Mouse (Mus musculus) cerebellum, adult 2 months (tissue): ENCODE measurements around the gene Lmntd1. TPM values are rescaled to one million over a fixed set of nuclear protein-coding genes. Genes with fewer than 3 reads are reported as not detected.
A peak's percentile ranks its signal among the peaks of the same experiment; 100 is the strongest.

Experiments
- DNase-seq, 2 experiments: peaks; one replicate each; pipeline ENCODE4 v3.0.0; 2021
- H3K27ac ChIP-seq: fragments of 200-500 bp; 2 replicates; pipeline ENCODE4 v1.5.1; 2012; ENCODE audit warnings: low read length, control low read depth, inconsistent platforms; ENCODE audit not compliant: insufficient read depth
- H3K27me3 ChIP-seq: fragments of 200-500 bp; 2 replicates; pipeline ENCODE4 v1.6.1; 2012; ENCODE audit warnings: inconsistent platforms, mild to moderate bottlenecking, low read length, moderate library complexity; ENCODE audit not compliant: control insufficient read depth, insufficient read depth
- H3K4me1 ChIP-seq: fragments of 200-500 bp; 2 replicates; pipeline ENCODE4 v1.6.1; 2011; ENCODE audit warnings: low read length; ENCODE audit not compliant: control insufficient read depth, insufficient read depth
- H3K4me3 ChIP-seq: fragments of 200-500 bp; replicated peaks from 2 replicates; pipeline ENCODE3; 2011; ENCODE audit warnings: mild to moderate bottlenecking, low read depth, low read length, control low read depth; ENCODE audit not compliant: insufficient read depth
- CTCF ChIP-seq: fragments of 200-500 bp; IDR thresholded peaks from 2 replicates; pipeline ENCODE4 v1.5.1; 2011; ENCODE audit warnings: low read depth, mild to moderate bottlenecking, control low read depth, low read length, moderate library complexity, borderline replicate concordance; ENCODE audit not compliant: insufficient read depth
- POLR2A ChIP-seq: fragments of 200-500 bp; IDR thresholded peaks from 2 replicates; pipeline ENCODE4 v1.6.1; 2011; ENCODE audit warnings: low read length, control low read depth, borderline replicate concordance; ENCODE audit not compliant: insufficient read depth
- WGBS: fragments of 180-500 bp; shearing (Covaris S2); methylation state at CpG from one replicate; pipeline ENCODE4 v1.1.7; 2018; 5-methylcytosine and 5-hydroxymethylcytosine counted together
- polyA plus RNA-seq: library from polyadenylated mRNA; depleted of rRNA; stranded (reverse); fragments of >200 nt; gene quantifications from 2 replicates; pipeline ENCODE4 v1.2.3, GENCODE M21; 2012

Lmntd1 gene
- polyA plus RNA-seq, 1 experiment: 0.70 TPM

- Histone ChIP-seq H3K27ac (no peak overlapping the region), H3K27me3 (no peaks in the 10 kb centered on the region), H3K4me3 (no peak overlapping the region), H3K4me1 (peaks cover 10% of the 10 kb centered on the region)
- no peak for DNase-seq
- WGBS: 65% methylated on average over 21 of the region's 21 CpGs
- TF ChIP-seq POLR2A (no peak), CTCF (no peak)
Measured at GRCm38 (mm10) chr6:145585052-145585973, 28.8 kb downstream of the Lmntd1 start.

- Histone ChIP-seq H3K4me3 (no peak overlapping the region), H3K27ac (no peak overlapping the region), H3K4me1 (peaks cover 14% of the 10 kb centered on the region), H3K27me3 (no peaks in the 10 kb centered on the region)
- WGBS: 38% methylated on average over 10 of the region's 10 CpGs
- TF ChIP-seq CTCF (no peak), POLR2A (no peak)
- DNase-seq: no peak
Measured at GRCm38 (mm10) chr6:145581366-145582170, 32.6 kb downstream of the Lmntd1 start.

DNA sequence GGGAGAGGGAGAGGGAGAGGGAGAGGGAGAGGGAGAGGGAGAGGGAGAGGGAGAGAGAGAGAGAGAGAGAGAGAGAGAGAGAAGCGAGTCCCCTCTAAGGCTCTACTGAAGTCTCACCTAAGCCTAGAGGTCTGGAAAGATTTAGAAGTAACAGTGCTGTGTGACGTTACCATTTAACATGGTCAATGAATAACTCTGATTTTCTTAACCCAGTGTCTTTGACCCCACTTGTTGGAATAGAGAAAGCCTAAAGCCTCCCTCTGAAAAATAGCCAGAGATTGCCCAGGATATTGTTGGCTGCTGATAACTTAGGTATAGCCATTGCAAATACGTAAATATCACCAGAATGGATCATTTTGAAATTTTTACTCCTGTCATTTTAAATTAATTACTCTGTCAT lies 34.4 kb downstream of the Lmntd1 start:
- no peak overlapping the region for H3K4me3 ChIP-seq
- peaks cover 14% of the 10 kb centered on the region for H3K4me1 ChIP-seq
- no peak overlapping the region for H3K27ac ChIP-seq
- no peak for DNase-seq
- TF ChIP-seq CTCF (no peak), POLR2A (no peak)
- WGBS: over 99% methylated on average over 3 of the region's 3 CpGs
- no peaks in the 10 kb centered on the region for H3K27me3 ChIP-seq

- 58% methylated on average over 10 of the region's 10 CpGs for WGBS
Measured at GRCm38 (mm10) chr6:145578457-145579185, 35.5 kb downstream of the Lmntd1 start.

DNA sequence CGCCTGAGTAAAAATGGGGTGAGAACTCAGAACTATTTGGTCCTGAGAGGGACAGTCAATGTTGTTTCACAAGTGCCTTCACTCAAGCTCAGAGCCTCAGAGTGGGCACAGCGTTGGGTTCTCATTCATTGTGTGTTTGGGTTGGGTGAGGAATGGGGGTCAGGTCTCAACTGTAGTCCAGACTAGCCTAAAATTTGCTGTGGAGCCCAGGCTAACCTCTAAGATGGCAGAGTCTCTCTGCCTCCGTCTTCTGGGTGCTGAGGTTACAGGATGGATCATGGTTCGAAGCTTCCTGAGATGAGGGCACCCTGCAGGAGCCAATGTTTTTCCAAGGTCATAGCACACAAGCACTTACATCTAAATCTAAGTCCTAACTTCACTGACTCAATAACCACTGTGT lies 37.4 kb downstream of the Lmntd1 start:
- no peak for TF ChIP-seq CTCF
- TF ChIP-seq POLR2A: no peak
- over 99% methylated on average over 4 of the region's 4 CpGs for WGBS
- no peaks in the 10 kb centered on the region for H3K27me3 ChIP-seq
- H3K4me1 ChIP-seq: peaks cover 34% of the 10 kb centered on the region
- no peak for DNase-seq
- H3K4me3 ChIP-seq: no peak overlapping the region
- H3K27ac ChIP-seq: no peak overlapping the region

More at GRCm38 (mm10) chr6:145578457-145579185, 35.5 kb downstream of the Lmntd1 start:
- DNase-seq: no peak
- Histone ChIP-seq H3K4me3 (no peak overlapping the region), H3K4me1 (peaks cover 22% of the 10 kb centered on the region), H3K27ac (no peak overlapping the region; the same call in 1 of the 2 replicates), H3K27me3 (no peaks in the 10 kb centered on the region)
- TF ChIP-seq POLR2A: no peak

- no peak for TF ChIP-seq POLR2A
- no peak for TF ChIP-seq CTCF
- 21% methylated on average over 6 of the region's 6 CpGs for WGBS
- Histone ChIP-seq H3K4me1 (peaks cover 28% of the 10 kb centered on the region), H3K27me3 (no peaks in the 10 kb centered on the region), H3K27ac (peak overlapping the region; percentile 62), H3K4me3 (no peak overlapping the region)
- DNase-seq: peak; percentile 78 to 87
Measured at GRCm38 (mm10) chr6:145573250-145574013, 40.7 kb downstream of the Lmntd1 start.

DNA sequence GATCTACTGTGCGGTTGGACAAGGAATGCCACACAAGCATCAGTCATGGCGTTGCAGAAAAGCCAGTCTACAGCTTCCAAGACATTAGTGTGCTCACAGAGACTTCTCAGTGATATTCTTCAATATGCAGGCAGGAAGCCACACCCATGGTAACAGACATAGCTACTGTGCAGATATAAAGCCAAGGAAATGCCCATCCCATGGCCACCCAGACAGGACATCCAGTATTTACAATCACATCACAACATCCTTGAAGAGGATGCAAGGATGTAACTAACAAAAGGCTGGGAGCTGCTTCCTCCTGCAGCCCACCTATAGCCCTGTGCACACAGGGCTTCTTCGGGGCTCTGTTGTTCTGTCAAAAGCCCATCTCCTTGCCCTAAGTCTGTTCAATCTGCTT lies 45.4 kb downstream of the Lmntd1 start:
- Histone ChIP-seq H3K4me1 (peaks cover 30% of the 10 kb centered on the region), H3K27me3 (no peaks in the 10 kb centered on the region), H3K27ac (no peak overlapping the region), H3K4me3 (no peak overlapping the region)
- TF ChIP-seq CTCF (no peak), POLR2A (no peak)
- DNase-seq: no peak
- 96% methylated on average over 3 of the region's 3 CpGs for WGBS
